Mouse (Mus musculus) lung, postnatal 10 days (tissue): ENCODE data around the gene Tyr.

Experiments used
- DNase-seq: peaks from one replicate; pipeline ENCODE4 v3.0.0; 2021

The Tyr gene

GRCm38 (mm10) chr7:87493412-87493811 is at the start of gene Tyr:
Tyr (minus strand) TSS chr7:87493512.
- no peak for DNase-seq

- DNase-seq, result no peak
Measured at GRCm38 (mm10) chr7:87539031-87539430, 45.7 kb upstream of the Tyr start.

- no peak for DNase-seq
Measured at GRCm38 (mm10) chr7:87494124-87494682, 891 bp upstream of the Tyr start.

- no peak for DNase-seq
Measured at GRCm38 (mm10) chr7:87488024-87488423, 5.3 kb downstream of the Tyr start.

GRCm38 (mm10) chr7:87413271-87413670 is 80.0 kb downstream of the Tyr start:
- no peak for DNase-seq

GRCm38 (mm10) chr7:87411373-87411772 is 81.9 kb downstream of the Tyr start:
- DNase-seq, result peak; percentile 16

- DNase-seq, result no peak
Measured at GRCm38 (mm10) chr7:87397023-87397422, 96.3 kb downstream of the Tyr start.

GRCm38 (mm10) chr7:87374935-87375334 is 118.4 kb downstream of the Tyr start:
- DNase-seq, result no peak
